Comparison of ENCODE assay signal across 14 mouse cellular contexts in the genomic region with DNA sequence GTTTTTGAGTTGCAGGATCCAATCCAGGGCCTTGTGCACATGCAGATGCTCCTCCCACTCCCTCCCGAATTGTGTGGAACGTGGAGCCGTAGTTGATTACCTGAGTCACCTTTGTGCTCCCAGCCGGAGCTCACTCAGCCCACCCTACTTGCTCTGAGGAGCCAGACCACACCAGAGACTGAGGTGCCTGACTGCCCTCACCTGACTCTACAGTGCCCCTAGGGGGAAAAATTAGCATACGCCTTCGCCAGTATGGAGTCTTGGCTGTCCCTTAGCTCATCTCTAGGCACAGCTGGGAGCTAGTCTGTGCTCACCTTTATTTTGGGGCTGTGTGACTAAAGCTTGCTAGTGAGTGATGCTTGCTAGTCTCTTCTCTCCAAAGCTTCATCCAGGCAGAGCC. TPM values are rescaled to one million over a fixed set of nuclear protein-coding genes. Genes with fewer than 3 reads are reported as not detected.
DNase-seq lines count a peak whose midpoint lies in the region; ATAC-seq and TF ChIP-seq lines count a peak whose summit lies in the region.
"Had no signal": no experiment of that assay in that cellular context is flagged by ENCODE, and none has a peak within 500 bp of the region (broad histone marks: within the 10 kb centered on the region; RNA-seq: fewer than 3 reads in every experiment).

No protein-coding gene starts in this region.

- TF ChIP-seq POLR2A in lung, adult 2 months (IDR thresholded peaks at IDR 0.05; ENCODE audit: borderline replicate concordance, extremely low read depth, low read depth, low read length), result no peak

- H3K4me1 ChIP-seq in lung, adult 2 months (ENCODE audit: control insufficient read depth, insufficient read depth, low read length), result no peaks in the 10 kb centered on the region
- no peaks in the 10 kb centered on the region for H3K4me1 ChIP-seq in stomach, postnatal 0 days (replicated peaks; ENCODE audit: control insufficient read depth, insufficient read depth)
- H3K4me1 ChIP-seq: heart, embryonic 12.5 days; hindbrain, embryonic 10.5 days; lung, embryonic 15.5 days; midbrain, embryonic 13.5 days had no signal

- no peak overlapping the region for H3K4me3 ChIP-seq in lung, adult 2 months (replicated peaks; ENCODE audit: extremely low read depth, low read depth, low read length)
- H3K4me3 ChIP-seq in stomach, postnatal 0 days (ENCODE audit: low read depth, low read length), result no peak overlapping the region
- H3K4me3 ChIP-seq: heart, embryonic 12.5 days; hindbrain, embryonic 10.5 days; lung, embryonic 15.5 days; midbrain, embryonic 13.5 days had no signal

- H3K27ac ChIP-seq in stomach, postnatal 0 days (replicated peaks), result no peak overlapping the region
- H3K27ac ChIP-seq: hindbrain, embryonic 10.5 days; lung, embryonic 15.5 days; midbrain, embryonic 13.5 days had no signal

- H3K4me2 ChIP-seq in stomach, postnatal 0 days (replicated peaks; ENCODE audit: low read depth), result no peak overlapping the region
- H3K4me2 ChIP-seq: heart, embryonic 12.5 days; lung, embryonic 15.5 days; midbrain, embryonic 13.5 days had no signal

- TF ChIP-seq EP300 in stomach, postnatal 0 days (optimal IDR thresholded peaks at IDR 0.05), result no peak

- H3K36me3 ChIP-seq in stomach, postnatal 0 days (ENCODE audit: control insufficient read depth, insufficient read depth, low read length), result peaks cover 27% of the 10 kb centered on the region

- H3K9ac ChIP-seq in stomach, postnatal 0 days (ENCODE audit: low read length), result no peak overlapping the region
- H3K9ac ChIP-seq: heart, embryonic 12.5 days; lung, embryonic 15.5 days; midbrain, embryonic 13.5 days had no signal

- 0 out of 2 replicates have a peak, but pooled peaks have one; percentile 17 for ATAC-seq in stomach, postnatal 0 days (ENCODE audit: low FRiP score, low TSS enrichment)
- ATAC-seq in frontal cortex, adult (ENCODE audit: low TSS enrichment), result no peak
- ATAC-seq: midbrain, embryonic 13.5 days had no signal

- H3K27me3 ChIP-seq in stomach, postnatal 0 days (ENCODE audit: control insufficient read depth, insufficient read depth, low read length), result no peaks in the 10 kb centered on the region
- H3K27me3 ChIP-seq: heart, embryonic 12.5 days; lung, embryonic 15.5 days; midbrain, embryonic 13.5 days had no signal

- peak; percentile 26 to 51 for DNase-seq in cerebellum, postnatal 25 days
- no peak for DNase-seq in cerebellum, postnatal 4 days (ENCODE audit: low spot score in 2 of 2)
- no peak for DNase-seq in lung, adult 2 months
- no peak for DNase-seq in lung, postnatal 36 days
- DNase-seq in ZHBTc4 (ENCODE audit: low read depth, low spot score), result peak; percentile 65
- no peak for DNase-seq in stomach, postnatal 0 days (ENCODE audit: low spot score)
- DNase-seq in ovary, postnatal 14 days (ENCODE audit: low spot score), result no peak
- DNase-seq: adrenal gland, postnatal 14 days; kidney, adult 18-20 months had no signal

- TF ChIP-seq CTCF in lung, adult 2 months (IDR thresholded peaks at IDR 0.05; ENCODE audit: insufficient read depth, low read length), result 0 out of 2 replicates have a peak, but pooled peaks have one; percentile 3
- TF ChIP-seq CTCF in stomach, postnatal 0 days (IDR thresholded peaks at IDR 0.05; ENCODE audit: low read depth), result peak; percentile 37

- 83% methylated on average over 6 of the region's 6 CpGs for WGBS in lung, adult 2 months
- 73% methylated on average over 6 of the region's 6 CpGs for WGBS in stomach, postnatal 0 days

- no peaks in the 10 kb centered on the region for H3K9me3 ChIP-seq in stomach, postnatal 0 days (ENCODE audit: control insufficient read depth, low read length)
- H3K9me3 ChIP-seq: heart, embryonic 12.5 days; hindbrain, embryonic 10.5 days; lung, embryonic 15.5 days; midbrain, embryonic 13.5 days had no signal

RNA-seq across cellular contexts. Expression of a gene that starts 24.0 kb away (rescaled TPM):
- 87.2 and 122 TPM in 2 replicates for polyA plus RNA-seq in lung, adult 2 months (2012; rRNA removed)
- 44.6 and 47.6 TPM in 2 replicates for polyA plus RNA-seq in stomach, postnatal 0 days (2015; fragmentation: Nextera tagmentation; extraction: Ambion mirVana)

RNA-seq across cellular contexts. Expression of a gene that starts 24.2 kb away (rescaled TPM):
- polyA plus RNA-seq in lung, adult 2 months (2012; rRNA removed), result 23.3 and 23.5 TPM in 2 replicates
- polyA plus RNA-seq in stomach, postnatal 0 days (2015; fragmentation: Nextera tagmentation; extraction: Ambion mirVana), result 9.4 and 11.3 TPM in 2 replicates

RNA-seq across cellular contexts. Expression of a gene that starts 46.9 kb away (rescaled TPM):
- polyA plus RNA-seq in lung, adult 2 months (2012; rRNA removed), result 32.0 and 41.7 TPM in 2 replicates
- 10.4 and 11.8 TPM in 2 replicates for polyA plus RNA-seq in stomach, postnatal 0 days (2015; fragmentation: Nextera tagmentation; extraction: Ambion mirVana)

Comparison
In these comparisons a context has a peak if more than half of its experiments do, and no peak if none do; other contexts are left out.
1. DNase-seq: peak in cerebellum, postnatal 25 days (2 of 2) and ZHBTc4 (single experiment); none in cerebellum, postnatal 4 days (0 of 2), lung, adult 2 months (single experiment), lung, postnatal 36 days (single experiment), stomach, postnatal 0 days (single experiment) and ovary, postnatal 14 days (single experiment).